Mouse (Mus musculus) G1E (cell line): ENCODE results near the gene Calcrl.

Source experiments
- CTCF ChIP-seq: IDR thresholded peaks from 2 replicates; pipeline ENCODE4 v1.5.1; 2012; ENCODE audit warnings: low read depth, low read length, inconsistent platforms, mixed read lengths
- GATA1 ChIP-seq: IDR thresholded peaks from 2 replicates; pipeline ENCODE4 v1.6.1; 2012; ENCODE audit warnings: borderline replicate concordance, low read length, inconsistent platforms, mixed read lengths
- POLR2AphosphoS5 ChIP-seq: IDR thresholded peaks from 2 replicates; pipeline ENCODE4 v1.6.1; 2012; ENCODE audit warnings: low read depth, low read length, inconsistent platforms; ENCODE audit not compliant: insufficient replicate concordance
- TAL1 ChIP-seq: conservative IDR thresholded peaks from 2 replicates; pipeline ENCODE4 v1.6.1; 2012; ENCODE audit warnings: low read depth, low read length, inconsistent platforms, mixed read lengths

- TF ChIP-seq CTCF: peak; percentile 53
- TF ChIP-seq POLR2AphosphoS5: no peak
- TF ChIP-seq TAL1: no peak
- TF ChIP-seq GATA1: no peak
Measured at GRCm38 (mm10) chr2:84455236-84455799, 30.1 kb upstream of the Calcrl start.
